Mouse (Mus musculus): ENCODE data around the gene Sec24d. TPM values are rescaled to one million over a fixed set of nuclear protein-coding genes. Genes with fewer than 3 reads are reported as not detected.
"Not testable (repeated sequence)": the region's sequence is repeated elsewhere in the genome, so short reads cannot be mapped to it uniquely, and the experiment has no call there.

The Sec24d gene
- total RNA-seq, 4 experiments from 2014 or later: 70.8 to 195 (median 124) TPM

DNA sequence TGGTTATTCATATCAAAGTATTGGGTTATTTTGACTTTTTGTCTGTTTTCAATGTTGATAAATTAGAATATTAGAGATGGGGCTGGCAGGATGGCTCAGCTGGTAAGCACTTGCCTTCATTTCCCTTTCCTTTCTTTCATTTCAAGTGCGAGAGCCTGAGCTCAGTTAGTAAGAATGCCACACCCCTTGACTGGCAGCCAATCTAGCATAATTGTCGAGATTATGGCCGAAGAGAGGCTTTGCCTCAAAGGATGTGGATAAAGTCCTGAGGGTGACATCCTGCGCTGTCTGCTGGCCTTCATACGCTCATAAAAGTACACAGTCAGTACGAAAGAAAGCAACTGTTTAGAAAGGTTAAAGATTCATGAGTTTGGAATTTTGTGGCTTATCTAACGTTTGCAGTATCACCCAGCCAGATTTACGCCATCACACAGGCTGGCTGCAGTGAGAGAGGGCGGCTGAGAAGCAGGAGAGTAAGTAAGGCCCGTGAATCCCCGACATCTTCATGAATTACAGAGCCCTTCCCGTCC lies 71.5 kb downstream of the Sec24d start:
- no peak for DNase-seq

DNA sequence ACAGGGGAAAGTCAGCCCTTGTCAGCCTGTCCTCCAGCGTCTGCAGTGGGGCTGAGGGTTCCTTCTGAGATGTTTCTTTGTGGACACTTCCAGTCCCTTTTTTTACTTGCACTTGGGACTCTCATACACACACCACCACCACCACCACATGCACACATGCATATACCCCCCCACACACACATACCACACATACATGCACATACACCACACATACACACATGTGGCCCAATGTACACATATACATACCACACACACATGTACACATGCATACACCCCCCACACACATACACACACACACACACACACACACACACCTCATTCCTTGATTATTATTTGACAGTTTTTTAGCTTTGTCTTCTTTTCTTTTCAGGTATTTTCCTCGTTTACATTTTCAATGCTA lies 73.8 kb downstream of the Sec24d start:
- DNase-seq: no peak

DNA sequence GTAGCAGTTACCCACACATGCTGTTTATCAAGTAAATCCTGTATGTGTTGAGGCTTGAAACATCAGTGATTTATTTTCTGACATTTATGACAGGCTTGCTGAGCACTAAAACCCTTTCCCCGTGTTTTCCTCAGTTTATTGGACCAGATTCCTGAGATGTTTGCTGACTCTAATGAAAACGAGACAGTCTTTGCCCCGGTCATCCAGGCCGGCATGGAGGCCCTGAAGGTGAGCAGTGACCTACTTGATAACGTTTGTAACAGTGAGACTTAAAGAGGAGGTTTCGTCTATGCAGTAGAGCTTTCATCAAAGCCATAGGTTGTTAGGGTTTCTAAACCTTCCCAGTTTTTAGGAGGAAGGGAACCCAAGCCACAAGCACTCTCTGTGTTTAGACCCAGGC lies 76.4 kb downstream of the Sec24d start:
- DNase-seq: no peak

DNA sequence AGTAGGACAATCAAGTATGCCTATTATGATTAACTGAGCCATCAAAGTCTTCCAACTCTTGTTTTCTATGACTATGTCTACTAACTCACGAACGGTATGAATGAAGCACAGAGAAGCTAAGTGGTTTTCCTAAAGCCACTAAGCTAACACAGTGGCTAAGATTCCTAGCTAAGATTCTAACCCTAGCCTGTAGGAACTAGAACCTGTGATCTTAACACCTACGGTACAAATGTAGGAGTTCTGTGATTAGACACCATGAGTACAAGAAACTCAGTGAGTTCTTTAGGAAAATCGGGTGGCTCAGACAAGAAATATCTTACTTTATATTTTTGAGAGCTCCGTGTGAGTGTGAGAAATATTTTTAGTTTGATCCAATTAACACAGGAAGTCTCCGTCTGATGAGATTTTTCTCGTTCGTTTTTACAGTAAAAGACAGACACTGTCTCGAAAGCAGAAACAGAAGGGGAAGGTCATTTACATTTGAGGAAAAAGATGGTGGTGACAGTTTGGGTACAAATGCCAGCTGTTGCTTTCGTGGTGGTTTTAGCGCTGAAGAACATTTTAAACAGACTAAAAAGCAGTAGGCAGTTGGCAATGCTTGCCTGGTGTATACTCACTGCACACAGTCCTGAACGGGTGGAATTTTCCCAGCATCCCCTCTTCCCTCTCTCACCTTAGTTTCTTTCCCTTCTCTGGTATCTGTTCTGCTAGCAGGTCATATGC lies 81.0 kb downstream of the Sec24d start:
- no peak for DNase-seq

DNA sequence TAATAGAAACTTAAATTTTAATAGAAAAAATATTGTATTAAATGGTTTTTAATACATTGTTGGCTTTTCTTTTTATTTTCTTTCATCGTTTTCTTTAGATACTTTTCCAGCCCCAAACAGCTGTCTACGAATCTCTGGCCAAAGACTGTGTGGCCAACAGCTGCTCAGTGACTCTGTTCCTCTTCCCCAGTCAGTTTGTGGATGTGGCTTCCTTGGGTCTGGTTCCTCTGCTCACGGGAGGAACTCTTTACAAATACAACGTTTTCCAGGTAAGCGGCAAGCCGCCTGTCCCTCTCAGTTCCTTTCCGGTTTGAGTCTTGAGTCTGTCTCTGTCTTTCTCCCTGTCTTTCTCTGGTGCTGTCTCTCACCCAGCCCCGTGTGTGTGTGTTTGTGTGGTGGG lies 83.3 kb downstream of the Sec24d start:
- DNase-seq: no peak

DNA sequence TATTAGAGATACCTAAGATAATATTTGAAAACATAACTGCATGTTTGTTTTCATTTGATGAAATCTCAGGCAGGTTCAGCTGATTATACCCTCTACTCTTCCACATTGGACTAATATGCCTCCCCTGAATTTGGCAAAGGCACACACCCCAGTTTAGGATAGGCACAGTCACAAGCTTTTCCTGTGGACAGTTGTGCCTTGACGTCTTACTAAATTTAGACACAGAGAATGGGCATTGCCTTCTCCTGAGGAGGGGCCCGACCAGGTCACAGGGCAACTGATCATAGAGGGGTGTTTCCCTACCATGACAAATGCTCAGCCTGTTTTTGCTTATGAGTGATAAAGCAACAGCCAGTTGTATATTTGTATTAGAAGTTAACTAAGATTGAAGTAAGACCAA lies 84.3 kb downstream of the Sec24d start:
- DNase-seq: no peak

DNA sequence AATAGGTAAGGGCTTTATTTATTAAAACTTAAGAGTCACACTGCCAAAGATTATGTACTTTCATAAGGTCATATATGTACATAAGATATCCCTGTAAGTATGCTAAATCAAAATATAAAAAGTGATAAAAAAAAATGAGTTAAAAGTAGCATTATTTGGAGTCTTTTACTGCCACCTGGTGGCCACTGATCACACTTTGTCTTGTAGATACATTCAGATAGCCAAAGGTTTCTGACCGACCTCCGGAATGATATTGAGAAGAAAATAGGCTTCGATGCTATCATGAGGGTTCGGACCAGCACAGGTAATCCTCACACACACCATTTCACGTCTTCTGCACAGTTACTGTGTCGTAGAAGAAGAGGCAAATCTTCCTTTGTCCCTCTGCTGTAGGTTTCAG lies 85.9 kb downstream of the Sec24d start:
- DNase-seq: no peak

DNA sequence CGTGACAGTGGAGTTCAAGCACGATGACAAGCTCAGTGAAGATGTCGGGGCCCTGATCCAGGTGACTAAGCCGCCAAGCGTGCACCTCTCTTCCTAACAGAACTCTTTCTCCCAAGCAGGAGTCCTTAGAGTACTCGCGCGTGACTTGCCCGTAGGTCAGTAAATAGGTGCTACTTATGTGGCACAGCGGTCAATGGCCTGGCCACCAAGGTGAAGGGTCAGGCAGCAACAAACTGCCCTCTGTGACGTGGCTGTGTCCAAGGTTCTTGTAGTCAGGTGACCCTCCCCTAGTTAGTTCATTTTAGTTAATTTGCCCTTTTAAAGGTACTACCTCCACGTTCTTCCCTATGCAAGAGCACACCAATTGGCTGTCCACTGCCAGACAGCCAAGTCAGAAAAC lies 86.4 kb downstream of the Sec24d start:
- DNase-seq: no peak

DNA sequence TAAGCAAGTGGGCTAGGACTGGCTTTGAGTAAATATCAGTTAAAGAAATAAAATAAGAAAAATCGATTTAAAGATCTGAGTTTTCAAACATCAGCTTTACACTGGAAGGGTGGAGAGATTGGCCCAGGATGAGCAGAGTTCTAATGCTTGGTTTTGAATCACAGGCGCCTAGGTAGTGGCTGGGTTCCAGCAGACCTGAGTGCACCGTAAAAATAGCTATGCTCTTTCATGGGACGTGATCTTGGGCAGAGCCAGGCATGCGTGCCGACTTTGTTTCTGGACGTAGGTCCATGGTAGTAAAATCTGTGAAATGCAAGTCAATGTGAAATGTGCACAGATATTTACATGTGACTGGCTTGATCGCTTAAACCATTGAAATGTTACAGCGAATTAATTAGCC lies 87.1 kb downstream of the Sec24d start:
- DNase-seq: no peak

DNA sequence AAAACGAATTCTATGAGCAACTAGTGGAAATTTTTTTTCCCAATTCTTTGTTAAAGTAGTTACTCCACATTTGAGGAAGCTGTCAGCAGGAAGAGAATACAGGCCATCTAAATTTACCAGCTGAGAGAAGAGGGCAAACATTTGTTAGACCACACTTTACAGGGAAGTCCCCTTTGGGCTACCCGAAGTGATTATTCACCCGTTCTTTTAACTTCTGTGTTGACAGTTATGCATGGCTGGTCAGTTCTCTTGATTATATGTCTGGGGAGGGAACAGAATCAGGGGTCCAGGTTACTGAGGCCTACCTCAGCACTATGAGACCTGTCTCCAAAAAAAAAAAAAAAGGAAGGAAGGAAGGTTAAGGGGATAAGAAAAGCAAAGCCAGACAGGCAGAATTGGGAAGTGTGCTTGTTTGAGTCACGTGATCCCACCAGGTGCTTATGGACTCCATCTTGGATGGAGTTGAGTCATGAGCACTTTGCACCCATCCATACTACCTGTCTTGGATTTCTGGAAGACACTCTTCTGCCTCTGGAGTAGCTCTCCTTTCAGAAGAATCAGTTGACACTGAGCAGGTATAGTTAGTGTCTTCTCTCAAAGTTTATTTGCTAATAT lies 89.2 kb downstream of the Sec24d start:
- DNase-seq: no peak

DNA sequence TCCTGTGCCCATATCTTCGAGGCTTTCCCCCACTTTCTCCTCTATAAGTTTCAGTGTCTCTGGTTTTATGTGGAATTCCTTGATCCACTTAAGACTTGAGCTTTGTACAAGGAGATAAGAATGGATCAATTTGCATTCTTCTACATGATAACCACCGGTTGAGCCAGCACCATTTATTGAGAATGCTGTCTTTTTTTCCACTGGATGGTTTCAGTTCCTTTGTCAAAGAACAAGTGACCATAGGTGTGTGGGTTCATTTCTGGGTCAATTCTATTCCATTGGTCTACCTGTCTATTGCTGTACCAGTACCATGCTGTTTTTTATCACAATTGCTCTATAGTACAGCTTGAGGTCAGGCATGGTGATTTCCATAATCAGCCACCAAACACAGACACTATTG lies 99.6 kb downstream of the Sec24d start:
- not testable (repeated sequence) for DNase-seq

DNA sequence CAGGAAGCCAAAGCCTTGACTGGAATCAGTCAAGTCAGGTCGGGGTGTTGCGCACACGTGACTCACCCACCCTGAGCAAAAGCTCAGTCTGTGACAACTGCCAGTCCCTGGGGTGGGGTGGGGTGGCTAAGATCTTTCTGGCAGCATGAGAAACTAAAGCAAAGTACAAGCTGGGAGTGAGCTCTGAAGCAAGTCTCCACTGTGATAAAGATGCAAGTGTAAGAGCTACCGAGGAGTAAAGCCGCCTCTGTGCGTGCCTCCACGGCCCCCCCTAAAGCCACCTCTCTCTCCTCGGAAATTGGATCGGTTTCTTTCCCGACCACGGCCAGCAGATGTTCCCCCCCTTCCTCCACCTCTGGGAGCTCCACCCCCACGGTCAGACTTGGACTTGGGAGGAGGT lies 101.9 kb downstream of the Sec24d start:
- no peak for DNase-seq

DNA sequence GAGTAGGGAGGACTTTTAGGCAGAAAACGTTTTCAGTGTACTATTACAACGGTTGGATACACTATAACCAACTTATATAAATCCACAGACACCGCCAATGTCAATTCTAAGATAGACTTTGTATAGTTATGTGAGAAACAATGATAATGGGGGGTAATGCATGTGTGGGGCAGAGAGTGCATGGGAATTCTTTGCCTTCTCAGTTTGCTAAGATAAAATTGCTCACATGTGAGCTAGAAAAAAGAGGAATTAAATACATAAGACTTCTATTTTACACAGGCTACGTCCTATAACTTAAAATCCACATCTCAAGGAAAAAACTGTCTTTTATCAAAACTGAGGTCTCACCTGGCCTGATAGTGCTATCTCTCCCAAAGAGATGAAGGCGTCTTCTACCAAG lies 103.7 kb downstream of the Sec24d start:
- DNase-seq: no peak

DNA sequence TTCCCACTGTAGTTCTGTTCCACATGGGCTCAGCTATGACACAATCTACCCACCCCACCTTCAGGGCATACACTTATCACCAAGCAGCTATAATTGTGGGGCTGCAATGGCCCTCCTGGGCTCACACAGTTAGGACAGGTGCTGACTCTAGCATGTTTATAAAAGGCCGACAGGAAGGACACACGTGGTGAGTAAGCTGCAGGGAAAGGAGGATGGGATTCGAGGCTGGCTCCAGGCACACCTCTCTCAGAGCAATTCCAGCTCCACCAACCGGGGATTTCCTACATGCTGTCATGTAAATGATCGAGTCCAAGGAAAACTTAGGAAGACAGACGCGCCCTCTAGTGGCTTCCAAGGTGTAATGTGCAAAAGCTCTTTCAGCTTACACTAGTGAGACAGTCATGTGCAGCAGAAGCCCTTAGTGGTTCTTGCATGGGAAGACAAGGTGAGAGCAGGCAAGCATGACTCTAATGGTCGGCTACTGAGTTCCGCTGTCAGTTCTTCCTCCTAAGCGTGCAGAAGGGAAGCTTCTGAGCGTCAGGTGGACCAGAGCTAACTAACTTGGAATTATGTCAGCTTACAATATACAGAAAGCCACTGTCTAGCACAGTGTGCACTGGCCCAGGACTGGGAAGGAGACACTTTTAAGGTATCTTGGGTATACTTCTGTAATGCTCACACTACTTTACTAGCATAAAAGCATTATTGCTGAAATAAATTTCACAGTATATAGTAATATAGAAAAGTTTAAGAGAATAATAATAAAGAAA lies 104.7 kb downstream of the Sec24d start:
- peak; percentile 61 for DNase-seq

DNA sequence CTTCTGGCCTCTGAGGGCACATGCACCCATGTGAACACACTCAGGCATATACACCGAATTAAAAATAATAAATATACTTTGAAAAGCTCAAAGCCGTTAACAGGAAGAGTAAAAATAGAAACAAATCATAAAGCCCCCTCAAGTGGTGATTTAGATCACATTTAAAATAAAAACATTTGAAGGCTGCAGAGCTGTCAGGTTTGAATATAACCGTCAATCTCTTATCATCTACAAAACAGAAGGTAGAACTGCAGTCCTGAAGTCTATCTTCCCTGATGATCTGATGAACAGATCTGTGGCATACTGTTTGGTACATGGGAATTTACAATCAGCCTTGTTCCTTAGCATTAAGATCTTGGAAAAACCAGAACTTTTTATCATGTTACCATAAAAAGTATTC lies 109.3 kb downstream of the Sec24d start:
- DNase-seq: no peak

DNA sequence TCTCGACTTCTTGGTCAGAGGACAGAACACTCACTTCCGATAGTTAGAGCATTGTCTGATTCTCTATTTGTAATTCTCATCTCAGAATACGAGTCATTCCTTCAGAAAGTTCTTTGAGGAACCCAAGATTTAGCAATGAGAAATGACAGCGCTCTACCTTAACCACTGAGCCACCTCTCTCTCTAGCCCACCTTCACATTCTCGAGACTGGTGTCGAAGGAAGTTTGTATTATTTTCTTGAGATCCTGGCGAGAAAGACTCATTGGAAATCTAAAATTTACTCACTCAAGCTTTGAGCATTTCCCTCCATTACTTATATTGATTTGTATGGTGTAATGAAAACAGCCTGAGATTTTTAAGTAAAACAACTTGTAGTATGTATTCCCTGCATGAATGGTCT lies 117.2 kb downstream of the Sec24d start:
- no peak for DNase-seq

DNA sequence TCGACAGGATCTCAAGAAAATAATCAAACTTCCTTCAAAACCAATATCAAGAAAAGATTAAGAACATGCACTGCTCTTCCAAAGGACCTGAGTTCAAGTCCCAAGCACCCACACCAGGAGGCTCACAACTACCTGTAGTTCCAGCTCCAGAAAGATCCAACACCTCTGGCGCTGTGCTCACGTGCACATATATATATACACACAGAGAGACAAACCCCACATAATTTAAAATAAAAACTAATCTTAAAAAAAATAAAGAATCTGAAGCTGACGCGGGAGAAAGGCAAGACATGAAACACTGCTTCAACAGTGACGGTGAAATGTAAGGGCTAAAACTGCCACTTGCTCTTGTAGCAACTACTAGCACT lies 117.8 kb downstream of the Sec24d start:
- no peak for DNase-seq

DNA sequence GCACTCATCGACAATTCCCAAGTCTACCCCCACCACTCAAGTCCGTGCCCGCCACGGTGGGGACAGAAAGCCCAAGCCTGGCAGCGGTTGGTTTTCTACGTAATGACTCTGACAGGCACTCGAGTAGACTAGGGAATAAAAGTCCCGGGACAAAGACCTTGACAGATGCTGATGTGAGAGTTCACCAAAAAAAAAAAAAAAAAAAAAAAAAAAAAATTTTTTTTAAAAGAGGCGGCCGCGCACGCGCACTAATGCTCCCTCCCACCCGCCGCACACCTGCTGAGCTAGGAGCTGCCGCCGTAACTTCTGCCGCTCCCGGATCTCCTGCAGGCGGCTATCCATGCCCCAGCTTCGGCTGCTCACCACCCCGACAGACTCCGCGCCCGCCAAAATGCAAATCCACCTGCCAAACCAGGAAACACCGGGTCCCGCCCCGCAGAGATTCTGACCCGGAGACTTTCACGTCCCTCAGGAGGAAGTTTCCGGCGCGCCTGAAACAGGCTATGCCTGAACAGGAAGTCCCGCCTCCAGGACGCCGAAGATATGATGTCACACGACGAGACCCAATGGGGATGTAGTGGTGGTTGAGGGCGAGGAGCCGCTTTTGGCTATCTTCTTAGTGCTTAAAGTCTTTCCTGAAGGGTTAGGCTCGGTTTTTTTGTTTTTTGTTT lies 118.4 kb downstream of the Sec24d start, which contains the start of gene Mettl14:
Gene Mettl14 (minus strand): TSS at position 623 of the 671 bp plus-strand sequence.
- DNase-seq: peak; percentile 96

DNA sequence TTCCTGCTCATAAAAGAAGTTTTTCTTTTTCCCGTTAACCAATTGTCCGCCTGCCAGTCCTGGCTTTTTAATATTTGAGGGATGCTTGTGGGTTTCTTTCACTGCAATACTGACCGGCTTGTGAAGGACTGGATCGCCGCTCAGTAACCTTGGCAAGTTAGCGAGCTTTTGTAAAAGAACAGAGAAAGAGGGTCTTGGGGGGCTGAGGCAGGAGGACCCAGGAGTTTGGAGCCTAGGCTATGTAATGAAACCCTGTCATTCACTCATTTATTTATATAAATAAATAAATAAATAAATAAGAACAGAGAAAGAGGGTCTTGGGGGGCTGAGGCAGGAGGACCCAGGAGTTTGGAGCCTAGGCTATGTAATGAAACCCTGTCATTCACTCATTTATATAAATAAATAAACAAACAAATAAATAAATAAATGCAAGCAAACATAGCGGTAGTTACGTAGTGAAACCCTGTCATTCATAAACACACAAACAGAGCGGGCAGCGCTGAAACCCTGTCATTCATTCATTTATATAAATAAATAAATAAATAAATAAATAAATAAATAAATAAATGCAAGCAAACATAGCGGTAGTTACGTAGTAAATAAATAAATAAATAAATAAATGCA lies 119.0 kb downstream of the Sec24d start:
- DNase-seq: not testable (repeated sequence)

DNA sequence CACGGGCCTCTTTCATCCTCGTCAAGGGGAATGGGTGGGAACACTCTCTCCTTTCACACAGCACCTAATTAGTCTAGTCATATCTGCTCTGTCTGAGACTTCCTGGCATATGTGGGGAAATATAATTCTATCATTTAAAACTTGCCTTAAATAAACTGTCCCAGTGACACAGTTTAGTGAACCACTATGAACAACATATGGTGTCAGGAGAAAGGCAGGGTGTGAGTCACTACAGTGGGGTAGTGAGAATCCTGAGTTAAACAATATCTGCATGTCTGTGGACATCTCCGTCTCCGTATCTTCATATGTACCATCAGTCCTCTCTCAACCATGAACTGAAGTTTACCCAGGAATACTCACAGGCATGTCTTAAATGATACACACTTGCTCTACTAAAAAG lies 123.9 kb downstream of the Sec24d start:
- no peak for DNase-seq

DNA sequence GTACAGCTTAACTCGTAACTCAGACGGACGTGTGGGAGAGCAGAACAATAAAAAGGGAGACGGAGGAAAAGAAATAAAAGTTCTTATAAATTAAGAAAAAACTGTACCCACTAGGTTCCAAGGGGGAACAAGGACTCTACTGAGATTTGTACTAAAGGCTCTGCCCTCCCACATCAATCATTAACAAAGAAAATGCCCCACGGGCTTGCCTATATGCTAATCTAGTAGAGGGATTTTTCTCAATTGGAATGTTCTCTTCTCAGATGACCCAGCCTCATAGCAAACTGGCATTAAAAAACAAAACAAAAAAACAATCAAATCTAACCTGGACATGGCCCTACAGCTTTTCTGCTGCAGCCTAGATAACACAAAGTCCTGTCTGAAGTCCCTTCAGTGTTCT lies 128.4 kb downstream of the Sec24d start:
- no peak for DNase-seq

All from adrenal gland, adult 8-10 months (tissue).